Mouse (Mus musculus) erythroblast, adult 5-6 weeks (primary cell): ENCODE results near the gene Gpn2. TPM values are rescaled to one million over a fixed set of nuclear protein-coding genes. Genes with fewer than 3 reads are reported as not detected.

Experiments
- total RNA-seq, 2 experiments: library from RNA; stranded (forward) in 1 of 2; stranded (reverse) in 1 of 2; fragments of 150-400 nt in 1 of 2; fragments of 200-764, 138-1000 nt in 1 of 2; gene quantifications; 2 replicates each; pipeline versions ENCODE4 v1.2.3 to v1.2.4; 2015 to 2017; ENCODE audit warnings: low replicate concordance in 2 of 2

Gpn2 gene
- total RNA-seq, 2 experiments from 2014 or later, result 1.7 to 11.2 TPM

Other genes starting within 250 kb of the Gpn2 start
- 8.6 and 9.6 TPM in 2 replicates for gene Wdtc1, start 230.9 kb upstream of the Gpn2 start, total RNA-seq (2015; ENCODE audit: low replicate concordance)
- gene Wdtc1, start 230.9 kb upstream of the Gpn2 start, total RNA-seq (2017; ENCODE audit: low replicate concordance), result 8.4 and 18.3 TPM in 2 replicates
- 6.5 and 9.8 TPM in 2 replicates for gene Slc9a1, start 214.7 kb upstream of the Gpn2 start, total RNA-seq (2015; ENCODE audit: low replicate concordance)
- gene Slc9a1, start 214.7 kb upstream of the Gpn2 start, total RNA-seq (2017; ENCODE audit: low replicate concordance), result 5.9 and 8.3 TPM in 2 replicates
- gene Tent5b, start 104.2 kb upstream of the Gpn2 start, total RNA-seq (2015; ENCODE audit: low replicate concordance), result not detected in 2 replicates
- not detected in 2 replicates for gene Tent5b, start 104.2 kb upstream of the Gpn2 start, total RNA-seq (2017; ENCODE audit: low replicate concordance)
- gene Trnp1, start 85.8 kb upstream of the Gpn2 start, total RNA-seq (2015; ENCODE audit: low replicate concordance), result not detected in 2 replicates
- gene Trnp1, start 85.8 kb upstream of the Gpn2 start, total RNA-seq (2017; ENCODE audit: low replicate concordance), result not detected in 2 replicates
- gene Kdf1, start 65.4 kb upstream of the Gpn2 start, total RNA-seq (2015; ENCODE audit: low replicate concordance), result not detected in 2 replicates
- gene Kdf1, start 65.4 kb upstream of the Gpn2 start, total RNA-seq (2017; ENCODE audit: low replicate concordance), result not detected in 2 replicates
- 31.5 and 51.8 TPM in 2 replicates for gene Nudc, start 38.4 kb upstream of the Gpn2 start, total RNA-seq (2015; ENCODE audit: low replicate concordance)
- 35.4 and 80.4 TPM in 2 replicates for gene Nudc, start 38.4 kb upstream of the Gpn2 start, total RNA-seq (2017; ENCODE audit: low replicate concordance)
- gene Nr0b2, start 31.0 kb upstream of the Gpn2 start, total RNA-seq (2015; ENCODE audit: low replicate concordance), result not detected in 2 replicates
- not detected in 2 replicates for gene Nr0b2, start 31.0 kb upstream of the Gpn2 start, total RNA-seq (2017; ENCODE audit: low replicate concordance)
- 0.84 TPM in 1 of 2 replicates, not detected in the other for gene Gpatch3, start 9.6 kb upstream of the Gpn2 start, total RNA-seq (2015; ENCODE audit: low replicate concordance)
- 9.7 and 26.5 TPM in 2 replicates for gene Gpatch3, start 9.6 kb upstream of the Gpn2 start, total RNA-seq (2017; ENCODE audit: low replicate concordance)
- 0.84 TPM in 1 of 2 replicates, not detected in the other for gene Sfn, start 17.8 kb downstream of the Gpn2 start, total RNA-seq (2015; ENCODE audit: low replicate concordance)
- 0.28 and 1.5 TPM in 2 replicates for gene Sfn, start 17.8 kb downstream of the Gpn2 start, total RNA-seq (2017; ENCODE audit: low replicate concordance)
- 4.4 and 8.8 TPM in 2 replicates for gene Zdhhc18, start 65.8 kb downstream of the Gpn2 start, total RNA-seq (2015; ENCODE audit: low replicate concordance)
- 3.8 and 8.8 TPM in 2 replicates for gene Zdhhc18, start 65.8 kb downstream of the Gpn2 start, total RNA-seq (2017; ENCODE audit: low replicate concordance)
- gene Pigv, start 88.3 kb downstream of the Gpn2 start, total RNA-seq (2015; ENCODE audit: low replicate concordance), result 0.84 and 8.1 TPM in 2 replicates
- 1.1 and 1.7 TPM in 2 replicates for gene Pigv, start 88.3 kb downstream of the Gpn2 start, total RNA-seq (2017; ENCODE audit: low replicate concordance)
- gene Arid1a, start 172.4 kb downstream of the Gpn2 start, total RNA-seq (2015; ENCODE audit: low replicate concordance), result 31.1 and 41.2 TPM in 2 replicates
- 21.9 and 27.2 TPM in 2 replicates for gene Arid1a, start 172.4 kb downstream of the Gpn2 start, total RNA-seq (2017; ENCODE audit: low replicate concordance)